Mouse (Mus musculus): ENCODE data around the gene Map3k3.

Map3k3 gene

GRCm38 (mm10) chr11:106159216-106159920, 75.0 kb downstream of the Map3k3 start:
- DNase-seq = peak; percentile 96

GRCm38 (mm10) chr11:106159921-106160840, 75.8 kb downstream of the Map3k3 start:
- peak; percentile 94 for DNase-seq

- peak; percentile 84 for DNase-seq
These were observed 76.7 kb downstream of the Map3k3 start, which contains the start of the genes Gm10840 and Limd2 for GRCm38 (mm10) chr11:106160841-106161721. Gene Gm10840 (plus strand): TSS chr11:106160850. Gene Limd2 (minus strand): TSS chr11:106160860.

GRCm38 (mm10) chr11:106162237-106162636, 77.8 kb downstream of the Map3k3 start:
- no peak for DNase-seq

GRCm38 (mm10) chr11:106163546-106163945, 79.1 kb downstream of the Map3k3 start:
- DNase-seq = no peak

- no peak for DNase-seq
These were observed 80.3 kb downstream of the Map3k3 start for GRCm38 (mm10) chr11:106164601-106165180.

- peak; percentile 74 for DNase-seq
These were observed 83.0 kb downstream of the Map3k3 start for GRCm38 (mm10) chr11:106167435-106167834.

- DNase-seq = peak; percentile 88
These were observed 86.4 kb downstream of the Map3k3 start for GRCm38 (mm10) chr11:106170807-106171206.

GRCm38 (mm10) chr11:106173228-106173627, 88.8 kb downstream of the Map3k3 start:
- DNase-seq = no peak

GRCm38 (mm10) chr11:106174372-106174771, 90.0 kb downstream of the Map3k3 start:
- DNase-seq = no peak

GRCm38 (mm10) chr11:106175081-106175480, 90.7 kb downstream of the Map3k3 start:
- no peak for DNase-seq

- DNase-seq = no peak
These were observed 92.0 kb downstream of the Map3k3 start for GRCm38 (mm10) chr11:106176372-106176771.

GRCm38 (mm10) chr11:106178036-106178782, 93.8 kb downstream of the Map3k3 start:
- DNase-seq = no peak

GRCm38 (mm10) chr11:106179711-106180448, 95.5 kb downstream of the Map3k3 start:
- DNase-seq = no peak

GRCm38 (mm10) chr11:106180449-106180801, 96.0 kb downstream of the Map3k3 start:
- no peak for DNase-seq

GRCm38 (mm10) chr11:106187326-106187725, 102.9 kb downstream of the Map3k3 start:
- DNase-seq = no peak

GRCm38 (mm10) chr11:106191716-106192115, 107.3 kb downstream of the Map3k3 start:
- DNase-seq = no peak

- DNase-seq = no peak
These were observed 107.8 kb downstream of the Map3k3 start for GRCm38 (mm10) chr11:106192241-106192640.

GRCm38 (mm10) chr11:106192657-106193370, 108.4 kb downstream of the Map3k3 start:
- peak; percentile 19 for DNase-seq

Measured in thymus, postnatal 14 days (tissue).